Mouse (Mus musculus) bone marrow, adult 2 months (tissue): ENCODE results near the gene Zfp664.

Source experiments
- CTCF ChIP-seq: fragments of 200-500 bp; IDR thresholded peaks from 2 replicates; pipeline ENCODE4 v1.5.1; 2011; ENCODE audit warnings: low read length, control low read depth; ENCODE audit not compliant: control insufficient read depth, insufficient read depth
- POLR2A ChIP-seq: fragments of 200-500 bp; IDR thresholded peaks from 2 replicates; pipeline ENCODE4 v1.6.1; 2011; ENCODE audit warnings: low read depth, mild to moderate bottlenecking, control low read depth, low read length, borderline replicate concordance; ENCODE audit not compliant: control insufficient read depth

DNA sequence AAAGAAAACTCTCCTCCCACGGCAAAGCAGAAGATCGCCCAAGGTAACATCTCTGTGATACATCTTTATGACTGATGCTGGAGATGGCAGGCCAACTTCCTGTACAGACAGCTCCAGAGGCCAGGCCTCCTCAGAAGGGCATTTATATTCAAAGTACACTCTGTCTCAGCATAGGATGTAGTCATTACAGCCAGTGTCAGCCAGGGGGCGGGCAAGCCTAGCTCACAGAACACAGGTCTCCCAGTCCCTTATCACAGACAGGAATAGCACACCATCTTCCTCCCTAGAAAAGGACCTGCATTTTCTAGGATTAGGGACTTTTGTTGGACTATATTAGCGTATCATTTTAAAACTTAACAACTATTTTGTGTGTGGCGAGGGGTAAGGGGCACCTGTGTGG is 46.4 kb downstream of the Zfp664 start:
- TF ChIP-seq CTCF (peak; percentile 84), POLR2A (no peak)
